Mouse (Mus musculus): ENCODE measurements around the gene Gm20388. TPM values are rescaled to one million over a fixed set of nuclear protein-coding genes. Genes with fewer than 3 reads are reported as not detected.

Gm20388 gene
- polyA plus RNA-seq, 1 experiment: 28.1 TPM

GRCm38 (mm10) chr8:119927422-119928092 lies 16.9 kb downstream of the Gm20388 start:
- peaks cover 15% of the 10 kb centered on the region for H3K4me1 ChIP-seq (ENCODE audit: control insufficient read depth, insufficient read depth, low read length)
- TF ChIP-seq EP300 (IDR thresholded peaks at IDR 0.05; ENCODE audit: insufficient read depth, low read depth, low read length) (no peak), CTCF (IDR thresholded peaks at IDR 0.05; ENCODE audit: low read depth, low read length) (peak; percentile 69), POLR2A (IDR thresholded peaks at IDR 0.05; ENCODE audit: insufficient read depth, low read length) (no peak)
- 0 out of 2 replicates have a peak overlapping the region, but pooled peaks have one; percentile 49 for H3K27ac ChIP-seq (ENCODE audit: insufficient read depth, low read length)
- peaks cover 24% of the 10 kb centered on the region for H3K36me3 ChIP-seq (ENCODE audit: control insufficient read depth, insufficient read depth, low read length, poor library complexity, severe bottlenecking)
- no peaks in the 10 kb centered on the region for H3K9me3 ChIP-seq (replicated peaks; ENCODE audit: control insufficient read depth, insufficient read depth, low read length, poor library complexity, severe bottlenecking)
- H3K27me3 ChIP-seq (ENCODE audit: control insufficient read depth, insufficient read depth, low read length, poor library complexity, severe bottlenecking): no peaks in the 10 kb centered on the region
- H3K9ac ChIP-seq (ENCODE audit: low read depth, poor library complexity, severe bottlenecking): 0 out of 2 replicates have a peak overlapping the region, but pooled peaks have one; percentile 27
- no peak overlapping the region for H3K4me3 ChIP-seq (ENCODE audit: low read depth, low read length)

DNA sequence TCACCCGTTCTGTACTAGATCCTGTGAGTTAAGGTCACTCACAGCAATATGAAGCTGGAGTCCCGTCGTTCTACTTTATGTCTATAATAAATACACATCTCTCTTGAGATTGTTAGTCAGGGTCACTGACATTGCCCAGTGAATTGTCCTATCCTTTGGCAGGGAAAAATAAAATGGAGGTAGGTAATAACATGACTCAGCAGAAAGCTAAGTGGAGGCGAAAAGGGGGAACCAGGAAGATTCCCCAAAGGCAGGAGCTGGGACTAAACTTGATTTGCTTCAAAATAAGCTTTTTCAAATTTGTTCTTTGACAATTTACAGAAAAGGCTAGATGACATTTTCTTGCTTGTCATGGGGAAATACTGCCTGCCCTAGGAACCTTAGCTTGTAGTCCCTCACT lies 20.7 kb downstream of the Gm20388 start:
- no peaks in the 10 kb centered on the region for H3K9me3 ChIP-seq (replicated peaks; ENCODE audit: control insufficient read depth, insufficient read depth, low read length, poor library complexity, severe bottlenecking)
- no peaks in the 10 kb centered on the region for H3K27me3 ChIP-seq (ENCODE audit: control insufficient read depth, insufficient read depth, low read length, poor library complexity, severe bottlenecking)
- peaks cover 57% of the 10 kb centered on the region for H3K36me3 ChIP-seq (ENCODE audit: control insufficient read depth, insufficient read depth, low read length, poor library complexity, severe bottlenecking)
- H3K4me1 ChIP-seq (ENCODE audit: control insufficient read depth, insufficient read depth, low read length): peaks cover 14% of the 10 kb centered on the region
- no peak overlapping the region for H3K27ac ChIP-seq (ENCODE audit: insufficient read depth, low read length)
- H3K9ac ChIP-seq (ENCODE audit: low read depth, poor library complexity, severe bottlenecking): no peak overlapping the region
- H3K4me3 ChIP-seq (ENCODE audit: low read depth, low read length): no peak overlapping the region
- TF ChIP-seq EP300 (IDR thresholded peaks at IDR 0.05; ENCODE audit: insufficient read depth, low read depth, low read length) (no peak), POLR2A (IDR thresholded peaks at IDR 0.05; ENCODE audit: insufficient read depth, low read length) (no peak), CTCF (IDR thresholded peaks at IDR 0.05; ENCODE audit: low read depth, low read length) (no peak)

GRCm38 (mm10) chr8:119933681-119934080 lies 23.0 kb downstream of the Gm20388 start:
- H3K9me3 ChIP-seq (replicated peaks; ENCODE audit: control insufficient read depth, insufficient read depth, low read length, poor library complexity, severe bottlenecking): no peaks in the 10 kb centered on the region
- H3K27me3 ChIP-seq (ENCODE audit: control insufficient read depth, insufficient read depth, low read length, poor library complexity, severe bottlenecking): no peaks in the 10 kb centered on the region
- H3K4me3 ChIP-seq (ENCODE audit: low read depth, low read length): no peak overlapping the region
- peaks cover 8% of the 10 kb centered on the region for H3K4me1 ChIP-seq (ENCODE audit: control insufficient read depth, insufficient read depth, low read length)
- H3K9ac ChIP-seq (ENCODE audit: low read depth, poor library complexity, severe bottlenecking): no peak overlapping the region
- no peak for TF ChIP-seq POLR2A (IDR thresholded peaks at IDR 0.05; ENCODE audit: insufficient read depth, low read length)
- no peak for TF ChIP-seq CTCF (IDR thresholded peaks at IDR 0.05; ENCODE audit: low read depth, low read length)
- TF ChIP-seq EP300 (IDR thresholded peaks at IDR 0.05; ENCODE audit: insufficient read depth, low read depth, low read length): no peak
- no peak overlapping the region for H3K27ac ChIP-seq (ENCODE audit: insufficient read depth, low read length)
- H3K36me3 ChIP-seq (ENCODE audit: control insufficient read depth, insufficient read depth, low read length, poor library complexity, severe bottlenecking): peaks cover 63% of the 10 kb centered on the region

GRCm38 (mm10) chr8:119935541-119935940 lies 24.9 kb downstream of the Gm20388 start:
- Histone ChIP-seq H3K27me3 (ENCODE audit: control insufficient read depth, insufficient read depth, low read length, poor library complexity, severe bottlenecking) (no peaks in the 10 kb centered on the region), H3K36me3 (ENCODE audit: control insufficient read depth, insufficient read depth, low read length, poor library complexity, severe bottlenecking) (peaks cover 66% of the 10 kb centered on the region), H3K27ac (ENCODE audit: insufficient read depth, low read length) (no peak overlapping the region), H3K9ac (ENCODE audit: low read depth, poor library complexity, severe bottlenecking) (no peak overlapping the region), H3K9me3 (replicated peaks; ENCODE audit: control insufficient read depth, insufficient read depth, low read length, poor library complexity, severe bottlenecking) (no peaks in the 10 kb centered on the region), H3K4me3 (ENCODE audit: low read depth, low read length) (no peak overlapping the region), H3K4me1 (ENCODE audit: control insufficient read depth, insufficient read depth, low read length) (peaks cover 3% of the 10 kb centered on the region)
- TF ChIP-seq POLR2A (IDR thresholded peaks at IDR 0.05; ENCODE audit: insufficient read depth, low read length) (no peak), EP300 (IDR thresholded peaks at IDR 0.05; ENCODE audit: insufficient read depth, low read depth, low read length) (no peak), CTCF (IDR thresholded peaks at IDR 0.05; ENCODE audit: low read depth, low read length) (no peak)

DNA sequence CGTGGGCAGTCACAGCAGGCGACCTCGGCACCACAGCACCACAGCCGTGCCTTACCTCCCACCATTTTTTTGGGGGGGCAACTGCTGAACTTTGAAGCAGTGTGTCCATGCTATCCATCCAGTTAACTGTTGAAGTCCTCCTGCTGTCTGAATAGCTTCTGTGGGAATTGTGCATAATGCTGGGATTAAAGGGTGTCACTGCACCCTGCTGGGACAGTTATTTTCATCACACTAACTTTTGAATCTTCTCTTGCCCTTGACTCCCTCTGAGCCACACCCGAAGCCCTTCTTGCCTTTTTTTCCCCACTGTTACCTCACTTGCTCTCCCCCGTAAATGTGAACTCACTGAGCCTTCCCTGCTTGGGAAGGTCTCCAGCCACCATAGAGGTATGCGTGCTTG lies 27.8 kb downstream of the Gm20388 start:
- Histone ChIP-seq H3K4me3 (ENCODE audit: low read depth, low read length) (no peak overlapping the region), H3K9ac (ENCODE audit: low read depth, poor library complexity, severe bottlenecking) (no peak overlapping the region), H3K36me3 (ENCODE audit: control insufficient read depth, insufficient read depth, low read length, poor library complexity, severe bottlenecking) (peaks cover 67% of the 10 kb centered on the region), H3K27me3 (ENCODE audit: control insufficient read depth, insufficient read depth, low read length, poor library complexity, severe bottlenecking) (no peaks in the 10 kb centered on the region), H3K9me3 (replicated peaks; ENCODE audit: control insufficient read depth, insufficient read depth, low read length, poor library complexity, severe bottlenecking) (no peaks in the 10 kb centered on the region), H3K27ac (ENCODE audit: insufficient read depth, low read length) (no peak overlapping the region), H3K4me1 (ENCODE audit: control insufficient read depth, insufficient read depth, low read length) (peaks cover 2% of the 10 kb centered on the region)
- TF ChIP-seq CTCF (IDR thresholded peaks at IDR 0.05; ENCODE audit: low read depth, low read length) (no peak), POLR2A (IDR thresholded peaks at IDR 0.05; ENCODE audit: insufficient read depth, low read length) (no peak), EP300 (IDR thresholded peaks at IDR 0.05; ENCODE audit: insufficient read depth, low read depth, low read length) (no peak)

DNA sequence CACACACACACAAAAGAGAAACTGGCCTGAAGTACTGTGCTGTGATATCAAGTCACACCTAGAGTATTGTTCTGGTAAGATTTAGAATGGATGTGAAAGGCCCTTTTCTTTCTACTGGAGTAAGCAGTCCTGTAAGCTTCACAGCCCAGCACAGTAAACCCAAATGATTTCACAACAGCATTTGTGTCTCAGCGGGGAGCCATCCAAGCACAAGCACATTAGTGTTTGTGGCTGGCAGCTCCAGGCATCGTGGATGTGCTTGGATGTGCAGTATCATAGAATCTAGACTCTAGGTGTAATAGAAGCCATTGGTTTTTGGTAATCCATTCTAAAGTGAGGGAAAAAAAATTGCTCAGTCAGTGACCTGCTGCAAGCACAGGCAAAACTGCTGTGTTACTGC lies 28.7 kb downstream of the Gm20388 start:
- H3K9ac ChIP-seq (ENCODE audit: low read depth, poor library complexity, severe bottlenecking): no peak overlapping the region
- H3K36me3 ChIP-seq (ENCODE audit: control insufficient read depth, insufficient read depth, low read length, poor library complexity, severe bottlenecking): peaks cover 61% of the 10 kb centered on the region
- no peak overlapping the region for H3K4me3 ChIP-seq (ENCODE audit: low read depth, low read length)
- TF ChIP-seq CTCF (IDR thresholded peaks at IDR 0.05; ENCODE audit: low read depth, low read length): no peak
- no peak for TF ChIP-seq POLR2A (IDR thresholded peaks at IDR 0.05; ENCODE audit: insufficient read depth, low read length)
- TF ChIP-seq EP300 (IDR thresholded peaks at IDR 0.05; ENCODE audit: insufficient read depth, low read depth, low read length): no peak
- H3K27ac ChIP-seq (ENCODE audit: insufficient read depth, low read length): no peak overlapping the region
- no peaks in the 10 kb centered on the region for H3K9me3 ChIP-seq (replicated peaks; ENCODE audit: control insufficient read depth, insufficient read depth, low read length, poor library complexity, severe bottlenecking)
- H3K4me1 ChIP-seq (ENCODE audit: control insufficient read depth, insufficient read depth, low read length): peaks cover 2% of the 10 kb centered on the region
- H3K27me3 ChIP-seq (ENCODE audit: control insufficient read depth, insufficient read depth, low read length, poor library complexity, severe bottlenecking): no peaks in the 10 kb centered on the region

Measured in ES-Bruce4 (cell line).